Mouse (Mus musculus) MEL (cell line): ENCODE results near the gene Hdac4.

Experiments
- CTCF ChIP-seq, 3 experiments: IDR thresholded peaks in 2 of 3; conservative IDR thresholded peaks in 1 of 3; 2 replicates each; pipeline ENCODE4 v1.5.1; 2011 to 2012; ENCODE audit warnings: low read length in 3 of 3, low read depth in 2 of 3, mild to moderate bottlenecking in 2 of 3, improper control_type of control experiment in 1 of 3, inconsistent platforms in 1 of 3, mixed read lengths in 1 of 3, moderate library complexity in 1 of 3; ENCODE audit not compliant: control insufficient read depth in 1 of 3, insufficient read depth in 1 of 3, poor library complexity in 1 of 3, severe bottlenecking in 1 of 3
- ELF1 ChIP-seq: IDR thresholded peaks from 2 replicates; pipeline ENCODE4 v1.6.1; 2014; ENCODE audit warnings: low read depth, mild to moderate bottlenecking, inconsistent platforms, low read length, improper control_type of control experiment, moderate library complexity
- KAT2A ChIP-seq: conservative IDR thresholded peaks from 2 replicates; pipeline ENCODE4 v1.6.1; 2012; ENCODE audit warnings: low read depth, low read length, improper control_type of control experiment, inconsistent platforms
- MAFK ChIP-seq: IDR thresholded peaks from 2 replicates; pipeline ENCODE4 v1.6.1; 2011; ENCODE audit warnings: low read depth, mild to moderate bottlenecking, low read length, improper control_type of control experiment, borderline replicate concordance
- NELFE ChIP-seq: IDR thresholded peaks from 2 replicates; pipeline ENCODE4 v1.6.1; 2011; ENCODE audit warnings: low read depth, low read length, improper control_type of control experiment
- POLR2A ChIP-seq, 2 experiments: IDR thresholded peaks; 2 replicates each; pipeline ENCODE4 v1.6.1; 2011 to 2012; ENCODE audit warnings: low read length in 2 of 2, mild to moderate bottlenecking in 2 of 2, control low read depth in 1 of 2, improper control_type of control experiment in 1 of 2, low read depth in 1 of 2, moderate library complexity in 1 of 2; ENCODE audit not compliant: control insufficient read depth in 1 of 2, insufficient read depth in 1 of 2, poor library complexity in 1 of 2

DNA sequence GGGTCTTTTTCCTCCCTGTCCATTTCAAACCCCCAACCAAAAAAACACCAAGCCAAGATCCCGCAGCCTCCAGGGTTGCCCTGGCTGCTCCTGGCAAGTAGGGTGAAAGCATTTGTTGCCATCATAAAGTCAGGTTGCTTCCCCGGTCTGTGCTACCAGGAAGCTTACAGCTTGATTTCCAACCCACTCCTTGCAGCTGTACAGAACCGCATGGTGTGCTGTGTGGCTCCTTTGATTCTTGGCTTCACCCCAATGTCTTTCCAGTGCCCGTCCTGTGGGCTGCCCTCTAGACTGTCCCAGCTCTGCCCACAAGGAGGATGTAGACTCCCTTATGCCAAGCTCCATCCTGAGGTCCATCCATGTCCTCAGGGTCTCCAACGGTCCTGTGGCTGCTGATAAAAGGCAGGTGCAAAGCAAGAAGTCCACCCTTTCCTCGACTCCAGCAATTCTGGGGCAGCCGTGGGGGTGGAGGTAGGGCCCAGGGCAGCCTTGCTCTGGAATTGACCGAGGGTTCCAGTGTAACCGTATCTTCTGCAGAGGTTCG lies 277.2 kb downstream of the Hdac4 start:
- TF ChIP-seq POLR2A (IDR thresholded peaks at IDR 0.05; ENCODE audit: control insufficient read depth in 1 of 2, insufficient read depth in 1 of 2, low read depth in 1 of 2, low read length in 2 of 2, poor library complexity in 1 of 2) (no peak), KAT2A (no peak), MAFK (no peak), CTCF (IDR thresholded peaks at IDR 0.05 in 2 of 3, conservative IDR thresholded peaks at IDR 0.05 in 1 of 3; ENCODE audit: control insufficient read depth in 1 of 3, insufficient read depth in 1 of 3, low read depth in 2 of 3, low read length in 3 of 3, poor library complexity in 1 of 3, severe bottlenecking in 1 of 3) (no peak), NELFE (no peak), ELF1 (no peak)
